Mouse (Mus musculus) cerebellum, adult (tissue): ENCODE results near the gene Sgpp2.

Experiments used
- ATAC-seq: cut with Nextera tagmentation; 2 replicates; pipeline ENCODE4 v1.9.2; 2017; ENCODE audit warnings: mild to moderate bottlenecking, moderate library complexity, mixed read lengths; ENCODE audit not compliant: insufficient number of reproducible peaks, low FRiP score, low TSS enrichment

Gene Sgpp2

GRCm38 (mm10) chr1:78395737-78396136 is 85.6 kb downstream of the Sgpp2 start:
- ATAC-seq: no peak

- ATAC-seq: peak; percentile 76
Observed at GRCm38 (mm10) chr1:78396320-78396913, 86.3 kb downstream of the Sgpp2 start.

- no peak for ATAC-seq
Observed at GRCm38 (mm10) chr1:78399755-78400154, 89.6 kb downstream of the Sgpp2 start.

GRCm38 (mm10) chr1:78401413-78401812 is 91.3 kb downstream of the Sgpp2 start:
- ATAC-seq: no peak

- no peak for ATAC-seq
Observed at GRCm38 (mm10) chr1:78409396-78409795, 99.3 kb downstream of the Sgpp2 start.

- no peak for ATAC-seq
Observed at GRCm38 (mm10) chr1:78412668-78413067, 102.5 kb downstream of the Sgpp2 start.

GRCm38 (mm10) chr1:78414421-78414820 is 104.3 kb downstream of the Sgpp2 start:
- ATAC-seq: no peak

GRCm38 (mm10) chr1:78417154-78417911 is 107.2 kb downstream of the Sgpp2 start:
- ATAC-seq: no peak

GRCm38 (mm10) chr1:78419593-78419992 is 109.4 kb downstream of the Sgpp2 start:
- ATAC-seq: peak; percentile 74

- ATAC-seq: no peak
Observed at GRCm38 (mm10) chr1:78420271-78420670, 110.1 kb downstream of the Sgpp2 start.

GRCm38 (mm10) chr1:78421749-78422148 is 111.6 kb downstream of the Sgpp2 start:
- no peak for ATAC-seq

- no peak for ATAC-seq
Observed at GRCm38 (mm10) chr1:78422576-78422975, 112.4 kb downstream of the Sgpp2 start.

GRCm38 (mm10) chr1:78424848-78425247 is 114.7 kb downstream of the Sgpp2 start:
- ATAC-seq: no peak

GRCm38 (mm10) chr1:78425309-78425708 is 115.2 kb downstream of the Sgpp2 start:
- no peak for ATAC-seq

- ATAC-seq: peak; percentile 19; the same call in 1 of the 2 replicates
Observed at GRCm38 (mm10) chr1:78425793-78426700, 115.9 kb downstream of the Sgpp2 start.

GRCm38 (mm10) chr1:78426841-78427240 is 116.7 kb downstream of the Sgpp2 start:
- no peak for ATAC-seq

GRCm38 (mm10) chr1:78428851-78429250 is 118.7 kb downstream of the Sgpp2 start:
- ATAC-seq: no peak

GRCm38 (mm10) chr1:78433472-78433871 is 123.3 kb downstream of the Sgpp2 start:
- ATAC-seq: no peak

- ATAC-seq: peak; percentile 56; the same call in 1 of the 2 replicates
Observed at GRCm38 (mm10) chr1:78435967-78436366, 125.8 kb downstream of the Sgpp2 start.

GRCm38 (mm10) chr1:78436445-78436844 is 126.3 kb downstream of the Sgpp2 start:
- no peak for ATAC-seq

- no peak for ATAC-seq
Observed at GRCm38 (mm10) chr1:78437150-78437549, 127.0 kb downstream of the Sgpp2 start.
